Mouse (Mus musculus) kidney, embryonic 15.5 days (tissue): Measurements from ENCODE around the gene B430218F22Rik. TPM values are rescaled to one million over a fixed set of nuclear protein-coding genes. Genes with fewer than 3 reads are reported as not detected.
A peak's percentile ranks its signal among the peaks of the same experiment; 100 is the strongest.

ENCODE experiments used
- ATAC-seq: fragments of 200-750 bp; cut with Nextera tagmentation; replicated peaks from 2 replicates; pipeline ENCODE4 v1.8.0; 2017; ENCODE audit warnings: moderate TSS enrichment; ENCODE audit not compliant: low FRiP score
- H3K27ac ChIP-seq: fragments of 300-500 bp; sonication (generic); 2 replicates; pipeline ENCODE4 v1.5.1; 2015; ENCODE audit warnings: mild to moderate bottlenecking, inconsistent platforms
- H3K27me3 ChIP-seq: fragments of 300-500 bp; sonication (generic); 2 replicates; pipeline ENCODE4 v1.6.1; 2015; ENCODE audit warnings: inconsistent platforms
- H3K36me3 ChIP-seq: fragments of 300-500 bp; sonication (generic); 2 replicates; pipeline ENCODE4 v1.6.1; 2015; ENCODE audit warnings: inconsistent platforms
- H3K4me1 ChIP-seq: fragments of 300-500 bp; sonication (generic); 2 replicates; pipeline ENCODE4 v1.6.1; 2015; ENCODE audit warnings: inconsistent platforms
- H3K4me2 ChIP-seq: fragments of 300-500 bp; sonication (generic); 2 replicates; pipeline ENCODE4 v1.6.1; 2015; ENCODE audit warnings: moderate library complexity, mild to moderate bottlenecking, inconsistent platforms
- H3K4me3 ChIP-seq: fragments of 300-500 bp; sonication (generic); replicated peaks from 2 replicates; pipeline ENCODE4 v1.5.1; 2015; ENCODE audit warnings: mild to moderate bottlenecking, inconsistent platforms
- H3K9ac ChIP-seq: fragments of 300-500 bp; sonication (generic); 2 replicates; pipeline ENCODE4 v1.6.1; 2015; ENCODE audit warnings: mild to moderate bottlenecking, inconsistent platforms
- H3K9me3 ChIP-seq: fragments of 300-500 bp; sonication (generic); replicated peaks from 2 replicates; pipeline ENCODE4 v1.6.1; 2016; ENCODE audit warnings: inconsistent platforms
- WGBS: fragments of 180-500 bp; shearing (Covaris S2); methylation state at CpG from one replicate; pipeline ENCODE4 v1.1.7; 2015; ENCODE audit warnings: mixed read lengths; 5-methylcytosine and 5-hydroxymethylcytosine counted together
- polyA plus RNA-seq: library from polyadenylated mRNA; unstranded; fragments of >200 nt; fragmentation: Nextera tagmentation; extraction: Ambion mirVana; gene quantifications from 2 replicates; pipeline ENCODE4 v1.2.1, GENCODE M21; 2015

B430218F22Rik gene
- polyA plus RNA-seq, 1 experiment from 2014 or later, result 0.99 TPM

GRCm38 (mm10) chr13:118411297-118411992 is 25.0 kb downstream of the B430218F22Rik start:
- no peaks in the 10 kb centered on the region for H3K27me3 ChIP-seq
- H3K4me3 ChIP-seq, result no peak overlapping the region
- H3K4me1 ChIP-seq, result 0 out of 2 replicates have a peak, but pooled peaks cover 5% of the 10 kb centered on the region
- H3K27ac ChIP-seq, result no peak overlapping the region
- no peaks in the 10 kb centered on the region for H3K9me3 ChIP-seq
- WGBS, result 73% methylated on average over 6 of the region's 6 CpGs
- no peak overlapping the region for H3K9ac ChIP-seq
- H3K36me3 ChIP-seq, result no peaks in the 10 kb centered on the region
- 0 out of 2 replicates have a peak, but pooled peaks have one; percentile 33 for ATAC-seq
- no peak overlapping the region for H3K4me2 ChIP-seq

GRCm38 (mm10) chr13:118418163-118418562 is 31.7 kb downstream of the B430218F22Rik start:
- H3K4me2 ChIP-seq, result no peak overlapping the region
- H3K4me1 ChIP-seq, result no peaks in the 10 kb centered on the region
- H3K36me3 ChIP-seq, result no peaks in the 10 kb centered on the region
- WGBS, result 43% methylated on average over 4 of the region's 4 CpGs
- no peak overlapping the region for H3K27ac ChIP-seq
- no peaks in the 10 kb centered on the region for H3K27me3 ChIP-seq
- H3K9me3 ChIP-seq, result no peaks in the 10 kb centered on the region
- H3K4me3 ChIP-seq, result no peak overlapping the region
- H3K9ac ChIP-seq, result no peak overlapping the region
- ATAC-seq, result no peak

- no peak for ATAC-seq
- H3K4me3 ChIP-seq, result no peak overlapping the region
- no peak overlapping the region for H3K4me2 ChIP-seq
- H3K9me3 ChIP-seq, result no peaks in the 10 kb centered on the region
- no peak overlapping the region for H3K9ac ChIP-seq
- H3K4me1 ChIP-seq, result no peaks in the 10 kb centered on the region
- H3K27ac ChIP-seq, result no peak overlapping the region
- H3K27me3 ChIP-seq, result no peaks in the 10 kb centered on the region
- H3K36me3 ChIP-seq, result no peaks in the 10 kb centered on the region
- WGBS, result 77% methylated on average over 1 of the region's 1 CpGs
Measured at GRCm38 (mm10) chr13:118420408-118420807, 34.0 kb downstream of the B430218F22Rik start.

- H3K27me3 ChIP-seq, result no peaks in the 10 kb centered on the region
- no peaks in the 10 kb centered on the region for H3K9me3 ChIP-seq
- WGBS, result 91% methylated on average over 1 of the region's 1 CpGs
- H3K27ac ChIP-seq, result no peak overlapping the region
- no peak for ATAC-seq
- no peaks in the 10 kb centered on the region for H3K4me1 ChIP-seq
- H3K4me2 ChIP-seq, result no peak overlapping the region
- H3K36me3 ChIP-seq, result no peaks in the 10 kb centered on the region
- no peak overlapping the region for H3K4me3 ChIP-seq
- no peak overlapping the region for H3K9ac ChIP-seq
Measured at GRCm38 (mm10) chr13:118420847-118421246, 34.4 kb downstream of the B430218F22Rik start.

Other genes starting within 250 kb of the B430218F22Rik start
- gene Mrps30, start 622 bp downstream of the B430218F22Rik start, polyA plus RNA-seq, result 32.2 and 33.4 TPM in 2 replicates